Mouse (Mus musculus) G1E (cell line): ENCODE results near the gene Sel1l3.

Experiments
- CTCF ChIP-seq: IDR thresholded peaks from 2 replicates; pipeline ENCODE4 v1.5.1; 2012; ENCODE audit warnings: low read depth, low read length, inconsistent platforms, mixed read lengths
- GATA1 ChIP-seq: IDR thresholded peaks from 2 replicates; pipeline ENCODE4 v1.6.1; 2012; ENCODE audit warnings: borderline replicate concordance, low read length, inconsistent platforms, mixed read lengths

- TF ChIP-seq GATA1 (no peak), CTCF (no peak)
Measured at GRCm38 (mm10) chr5:53212087-53212781, 1.5 kb downstream of the Sel1l3 start.
